Mouse (Mus musculus) cerebellum, postnatal 4 days (tissue): ENCODE results near the gene Ercc1.

Experiments
- DNase-seq, 2 experiments: peaks; one replicate each; pipeline ENCODE4 v3.0.0; 2022; ENCODE audit warnings: low spot score in 2 of 2, mixed read lengths in 1 of 2

The Ercc1 gene

GRCm38 (mm10) chr7:19365376-19365775, 20.8 kb downstream of the Ercc1 start:
- no peak for DNase-seq

GRCm38 (mm10) chr7:19368380-19368779, 23.8 kb downstream of the Ercc1 start:
- no peak for DNase-seq

- DNase-seq = peak; percentile 73 to 80
These were observed 25.3 kb downstream of the Ercc1 start for GRCm38 (mm10) chr7:19369823-19370425.

- no peak for DNase-seq
These were observed 28.8 kb downstream of the Ercc1 start for GRCm38 (mm10) chr7:19373367-19373766.

- DNase-seq = no peak
These were observed 30.8 kb downstream of the Ercc1 start for GRCm38 (mm10) chr7:19375368-19375767.

GRCm38 (mm10) chr7:19376019-19376418, 31.4 kb downstream of the Ercc1 start:
- DNase-seq = no peak

- DNase-seq = no peak
These were observed 33.5 kb downstream of the Ercc1 start for GRCm38 (mm10) chr7:19378049-19378448.

GRCm38 (mm10) chr7:19381377-19382165, 37.0 kb downstream of the Ercc1 start, which contains the start of gene Ercc2:
TSS of gene Ercc2 (plus strand) at chr7:19382010.
- peak; percentile 97 to 98 for DNase-seq

GRCm38 (mm10) chr7:19382166-19382541, 37.6 kb downstream of the Ercc1 start:
- DNase-seq = peak in 1 of 2 experiments; percentile 36

- no peak for DNase-seq
These were observed 39.1 kb downstream of the Ercc1 start for GRCm38 (mm10) chr7:19383708-19384107.

- DNase-seq = no peak
These were observed 44.3 kb downstream of the Ercc1 start for GRCm38 (mm10) chr7:19388699-19389413.

- no peak for DNase-seq
These were observed 49.9 kb downstream of the Ercc1 start for GRCm38 (mm10) chr7:19394484-19394883.

GRCm38 (mm10) chr7:19399496-19400280, 55.1 kb downstream of the Ercc1 start:
- no peak for DNase-seq

GRCm38 (mm10) chr7:19400946-19401345, 56.4 kb downstream of the Ercc1 start:
- DNase-seq = no peak

- no peak for DNase-seq
These were observed 58.0 kb downstream of the Ercc1 start for GRCm38 (mm10) chr7:19402535-19403112.

- no peak for DNase-seq
These were observed 59.2 kb downstream of the Ercc1 start, which contains the start of gene Klc3 for GRCm38 (mm10) chr7:19403731-19404296. TSS of gene Klc3 (minus strand) at chr7:19404104.

GRCm38 (mm10) chr7:19404476-19404875, 59.9 kb downstream of the Ercc1 start, which contains the start of gene Ckm:
TSS of gene Ckm (plus strand) at chr7:19404776.
- no peak for DNase-seq

- peak; percentile 78 to 89 for DNase-seq
These were observed 60.8 kb downstream of the Ercc1 start for GRCm38 (mm10) chr7:19405417-19405816.
